Mouse (Mus musculus) neural tube, embryonic 15.5 days (tissue): ENCODE results near the gene Foxo1. TPM values are rescaled to one million over a fixed set of nuclear protein-coding genes. Genes with fewer than 3 reads are reported as not detected.

Source experiments
- ATAC-seq: fragments of 200-750 bp; cut with Nextera tagmentation; 2 replicates; pipeline ENCODE4 v1.8.0; 2017; ENCODE audit warnings: mild to moderate bottlenecking, moderate TSS enrichment, moderate library complexity; ENCODE audit not compliant: low FRiP score
- H3K27ac ChIP-seq: fragments of 300-500 bp; sonication (generic); replicated peaks from 2 replicates; pipeline ENCODE4 v1.5.1; 2015; ENCODE audit warnings: mild to moderate bottlenecking, inconsistent platforms
- H3K27me3 ChIP-seq: fragments of 300-500 bp; sonication (generic); replicated peaks from 2 replicates; pipeline ENCODE4 v1.6.1; 2015; ENCODE audit warnings: inconsistent platforms
- H3K36me3 ChIP-seq: fragments of 300-500 bp; sonication (generic); 2 replicates; pipeline ENCODE4 v1.6.1; 2015; ENCODE audit warnings: inconsistent platforms
- H3K4me1 ChIP-seq: fragments of 300-500 bp; sonication (generic); 2 replicates; pipeline ENCODE4 v1.6.1; 2015; ENCODE audit warnings: inconsistent platforms
- H3K4me2 ChIP-seq: fragments of 300-500 bp; sonication (generic); 2 replicates; pipeline ENCODE4 v1.6.1; 2015; ENCODE audit warnings: inconsistent platforms, mild to moderate bottlenecking, moderate library complexity
- H3K4me3 ChIP-seq: fragments of 300-500 bp; sonication (generic); replicated peaks from 2 replicates; pipeline ENCODE4 v1.5.1; 2015; ENCODE audit warnings: mild to moderate bottlenecking, inconsistent platforms
- H3K9ac ChIP-seq: fragments of 300-500 bp; sonication (generic); replicated peaks from 2 replicates; pipeline ENCODE4 v1.6.1; 2015; ENCODE audit warnings: mild to moderate bottlenecking, inconsistent platforms
- H3K9me3 ChIP-seq: fragments of 300-500 bp; sonication (generic); replicated peaks from 2 replicates; pipeline ENCODE4 v1.6.1; 2016; ENCODE audit warnings: inconsistent platforms
- WGBS: fragments of 180-500 bp; shearing (Covaris S2); methylation state at CpG from one replicate; pipeline ENCODE4 v1.1.7; 2015; ENCODE audit warnings: mixed read lengths; 5-methylcytosine and 5-hydroxymethylcytosine counted together
- polyA plus RNA-seq: library from polyadenylated mRNA; unstranded; fragments of >200 nt; fragmentation: Nextera tagmentation; extraction: Ambion mirVana; gene quantifications from 2 replicates; pipeline ENCODE4 v1.2.1, GENCODE M21; 2015

Foxo1 gene
- 2.7 and 3.5 TPM in 2 replicates for polyA plus RNA-seq

DNA sequence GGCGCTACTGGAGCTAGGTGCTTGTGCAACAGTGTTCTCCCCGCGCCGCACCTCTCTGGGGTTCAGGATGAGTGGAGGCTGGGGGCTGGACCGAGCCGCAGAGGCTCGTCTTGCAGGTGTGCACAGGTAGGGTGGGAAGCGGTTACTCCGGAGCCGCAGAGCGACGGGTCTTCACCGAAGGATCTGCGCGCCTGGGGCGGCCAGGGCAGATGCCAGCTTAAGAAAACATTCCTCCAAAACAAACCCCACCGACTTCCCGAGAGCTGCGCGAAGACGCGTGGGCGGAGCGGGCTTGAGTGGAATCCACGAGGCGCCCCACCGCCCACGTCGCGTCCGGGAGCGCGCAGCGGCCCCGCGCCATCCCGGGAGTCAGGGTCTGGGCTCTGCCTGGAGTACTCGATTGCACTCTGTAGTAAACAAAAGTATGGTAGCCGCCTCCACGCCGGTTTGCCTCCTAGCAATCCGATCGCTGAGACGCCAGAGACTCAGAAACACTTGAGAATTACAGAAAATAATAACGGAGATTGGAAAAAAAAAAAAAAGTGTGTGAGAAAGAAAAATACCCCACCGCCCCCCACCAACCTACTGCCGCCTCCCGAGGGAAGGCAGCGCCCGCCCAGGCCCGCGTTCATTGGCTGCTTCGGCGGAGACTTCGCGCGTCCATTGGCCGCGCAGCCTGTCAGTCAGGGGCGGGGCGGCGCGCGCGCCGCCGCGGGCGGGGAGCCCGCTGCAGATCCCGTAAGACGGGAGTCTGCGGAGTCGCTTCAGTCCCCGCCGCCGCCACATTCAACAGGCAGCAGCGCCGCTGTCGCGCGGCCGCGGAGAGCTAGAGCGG, at the start of gene Foxo1:
TSS of gene Foxo1 (plus strand) at position 685 of the 835 bp plus-strand sequence.
- H3K4me2 ChIP-seq, result peak within 1 kb of the TSS; percentile 96
- H3K4me1 ChIP-seq, result peaks cover 33% of the 10 kb centered on the region
- H3K36me3 ChIP-seq, result no peaks in the 10 kb centered on the region
- under 1% methylated on average over 82 of the region's 85 CpGs for WGBS
- no peaks in the 10 kb centered on the region for H3K9me3 ChIP-seq
- peak; percentile 97 for ATAC-seq
- peak within 1 kb of the TSS; percentile 48 for H3K9ac ChIP-seq
- H3K27ac ChIP-seq, result peak within 1 kb of the TSS; percentile 74
- peaks cover 61% of the 10 kb centered on the region for H3K27me3 ChIP-seq
- peak within 1 kb of the TSS; percentile 60 for H3K4me3 ChIP-seq

DNA sequence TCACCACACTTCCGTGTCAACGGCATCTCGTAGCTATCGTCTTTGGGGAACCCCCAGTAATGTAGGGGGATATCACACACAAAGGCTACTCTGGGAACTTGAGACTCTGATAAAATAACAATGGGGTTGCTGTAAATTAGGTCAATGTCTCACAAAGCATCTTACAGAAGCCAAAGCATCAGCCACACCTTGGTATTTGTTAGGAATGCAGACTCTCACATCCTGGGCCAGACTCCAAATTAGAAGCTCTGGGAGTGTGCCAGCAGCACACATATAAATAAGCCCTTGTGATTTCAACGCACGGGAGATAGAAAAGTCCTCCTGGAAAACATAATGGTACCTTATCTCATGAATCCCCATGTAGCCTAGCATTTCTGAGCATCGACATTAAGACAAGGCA, 49.3 kb upstream of the Foxo1 start:
- Histone ChIP-seq H3K9ac (no peak overlapping the region), H3K4me2 (no peak overlapping the region), H3K4me1 (no peaks in the 10 kb centered on the region), H3K27me3 (no peaks in the 10 kb centered on the region), H3K27ac (no peak overlapping the region), H3K4me3 (no peak overlapping the region), H3K36me3 (no peaks in the 10 kb centered on the region), H3K9me3 (no peaks in the 10 kb centered on the region)
- no peak for ATAC-seq
- WGBS, result 63% methylated on average over 7 of the region's 7 CpGs

GRCm38 (mm10) chr3:52221082-52221481, 47.1 kb upstream of the Foxo1 start:
- H3K4me2 ChIP-seq, result no peak overlapping the region
- H3K27ac ChIP-seq, result no peak overlapping the region
- H3K4me3 ChIP-seq, result no peak overlapping the region
- no peaks in the 10 kb centered on the region for H3K36me3 ChIP-seq
- no peaks in the 10 kb centered on the region for H3K27me3 ChIP-seq
- no peaks in the 10 kb centered on the region for H3K9me3 ChIP-seq
- ATAC-seq, result no peak
- no peak overlapping the region for H3K9ac ChIP-seq
- 76% methylated on average over 3 of the region's 3 CpGs for WGBS
- H3K4me1 ChIP-seq, result no peaks in the 10 kb centered on the region

GRCm38 (mm10) chr3:52221931-52222330, 46.2 kb upstream of the Foxo1 start:
- Histone ChIP-seq H3K27me3 (no peaks in the 10 kb centered on the region), H3K27ac (no peak overlapping the region), H3K36me3 (no peaks in the 10 kb centered on the region), H3K4me3 (no peak overlapping the region), H3K9ac (no peak overlapping the region), H3K9me3 (no peaks in the 10 kb centered on the region), H3K4me1 (no peaks in the 10 kb centered on the region), H3K4me2 (no peak overlapping the region)
- WGBS, result 76% methylated on average over 5 of the region's 5 CpGs
- ATAC-seq, result no peak

DNA sequence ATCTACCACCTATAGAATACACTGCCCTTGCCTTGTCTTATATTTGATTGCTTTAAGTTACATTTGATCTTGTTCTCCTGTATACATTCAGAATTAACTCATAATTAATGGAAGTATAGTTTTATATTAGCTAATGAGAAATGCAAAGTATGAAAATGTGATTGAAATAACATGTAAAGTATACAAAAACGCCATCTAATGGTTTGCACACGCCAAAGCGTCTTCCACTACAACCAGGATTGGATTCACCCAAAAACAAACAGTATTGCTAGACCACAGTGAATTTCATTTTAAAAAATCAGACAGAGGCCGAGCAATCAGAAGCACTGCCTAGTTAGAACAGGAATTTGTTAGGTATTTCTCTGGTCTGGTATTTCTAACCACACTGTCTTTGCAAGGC, 31.6 kb upstream of the Foxo1 start:
- Histone ChIP-seq H3K4me3 (no peak overlapping the region), H3K9ac (no peak overlapping the region), H3K27me3 (no peaks in the 10 kb centered on the region), H3K4me2 (no peak overlapping the region), H3K27ac (no peak overlapping the region), H3K4me1 (no peaks in the 10 kb centered on the region), H3K36me3 (no peaks in the 10 kb centered on the region), H3K9me3 (no peaks in the 10 kb centered on the region)
- ATAC-seq, result no peak
- 83% methylated on average over 4 of the region's 4 CpGs for WGBS

DNA sequence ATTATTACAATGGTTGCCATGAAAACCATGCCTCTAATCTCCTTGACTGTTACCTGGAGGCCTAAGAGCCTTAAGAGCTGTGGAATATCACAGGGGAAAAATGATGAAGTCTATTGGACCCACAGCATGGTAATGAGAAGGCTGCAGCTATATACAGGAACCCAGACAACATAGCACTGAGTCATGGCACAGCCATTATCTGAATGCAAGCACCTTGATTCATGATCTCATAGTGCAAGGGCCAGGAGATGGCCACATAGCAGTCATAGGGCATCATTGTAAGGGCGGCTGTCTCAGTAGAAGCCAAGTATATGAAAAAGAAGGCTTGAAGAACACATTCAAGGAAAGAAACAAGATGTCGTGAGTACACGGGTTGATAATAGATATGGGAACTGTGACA, 31.0 kb upstream of the Foxo1 start:
- WGBS, result 88% methylated on average over 3 of the region's 3 CpGs

GRCm38 (mm10) chr3:52241062-52241461, 27.1 kb upstream of the Foxo1 start:
- WGBS, result 90% methylated on average over 5 of the region's 5 CpGs
- no peak overlapping the region for H3K4me2 ChIP-seq
- H3K9me3 ChIP-seq, result no peaks in the 10 kb centered on the region
- no peak overlapping the region for H3K27ac ChIP-seq
- H3K9ac ChIP-seq, result no peak overlapping the region
- no peak for ATAC-seq
- no peaks in the 10 kb centered on the region for H3K36me3 ChIP-seq
- H3K27me3 ChIP-seq, result no peaks in the 10 kb centered on the region
- no peak overlapping the region for H3K4me3 ChIP-seq
- no peaks in the 10 kb centered on the region for H3K4me1 ChIP-seq

More for the DNA sequence above, 31.0 kb upstream of the Foxo1 start:
- Histone ChIP-seq H3K27me3 (no peaks in the 10 kb centered on the region), H3K9ac (no peak overlapping the region), H3K4me2 (no peak overlapping the region), H3K27ac (no peak overlapping the region), H3K4me1 (no peaks in the 10 kb centered on the region), H3K9me3 (no peaks in the 10 kb centered on the region), H3K4me3 (no peak overlapping the region), H3K36me3 (no peaks in the 10 kb centered on the region)
- ATAC-seq, result no peak

GRCm38 (mm10) chr3:52242457-52243105, 25.6 kb upstream of the Foxo1 start:
- no peak overlapping the region for H3K9ac ChIP-seq
- no peak overlapping the region for H3K4me2 ChIP-seq
- no peaks in the 10 kb centered on the region for H3K4me1 ChIP-seq
- H3K27ac ChIP-seq, result no peak overlapping the region
- no peaks in the 10 kb centered on the region for H3K36me3 ChIP-seq
- 48% methylated on average over 6 of the region's 6 CpGs for WGBS
- H3K9me3 ChIP-seq, result no peaks in the 10 kb centered on the region
- H3K4me3 ChIP-seq, result no peak overlapping the region
- H3K27me3 ChIP-seq, result no peaks in the 10 kb centered on the region
- peak; percentile 68; the same call in 1 of the 2 replicates for ATAC-seq

- no peak overlapping the region for H3K9ac ChIP-seq
- H3K27ac ChIP-seq, result no peak overlapping the region
- 57% methylated on average over 12 of the region's 12 CpGs for WGBS
- no peaks in the 10 kb centered on the region for H3K36me3 ChIP-seq
- no peaks in the 10 kb centered on the region for H3K9me3 ChIP-seq
- no peaks in the 10 kb centered on the region for H3K27me3 ChIP-seq
- H3K4me1 ChIP-seq, result no peaks in the 10 kb centered on the region
- H3K4me2 ChIP-seq, result no peak overlapping the region
- ATAC-seq, result no peak
- H3K4me3 ChIP-seq, result no peak overlapping the region
Measured at GRCm38 (mm10) chr3:52243271-52244021, 24.7 kb upstream of the Foxo1 start.

DNA sequence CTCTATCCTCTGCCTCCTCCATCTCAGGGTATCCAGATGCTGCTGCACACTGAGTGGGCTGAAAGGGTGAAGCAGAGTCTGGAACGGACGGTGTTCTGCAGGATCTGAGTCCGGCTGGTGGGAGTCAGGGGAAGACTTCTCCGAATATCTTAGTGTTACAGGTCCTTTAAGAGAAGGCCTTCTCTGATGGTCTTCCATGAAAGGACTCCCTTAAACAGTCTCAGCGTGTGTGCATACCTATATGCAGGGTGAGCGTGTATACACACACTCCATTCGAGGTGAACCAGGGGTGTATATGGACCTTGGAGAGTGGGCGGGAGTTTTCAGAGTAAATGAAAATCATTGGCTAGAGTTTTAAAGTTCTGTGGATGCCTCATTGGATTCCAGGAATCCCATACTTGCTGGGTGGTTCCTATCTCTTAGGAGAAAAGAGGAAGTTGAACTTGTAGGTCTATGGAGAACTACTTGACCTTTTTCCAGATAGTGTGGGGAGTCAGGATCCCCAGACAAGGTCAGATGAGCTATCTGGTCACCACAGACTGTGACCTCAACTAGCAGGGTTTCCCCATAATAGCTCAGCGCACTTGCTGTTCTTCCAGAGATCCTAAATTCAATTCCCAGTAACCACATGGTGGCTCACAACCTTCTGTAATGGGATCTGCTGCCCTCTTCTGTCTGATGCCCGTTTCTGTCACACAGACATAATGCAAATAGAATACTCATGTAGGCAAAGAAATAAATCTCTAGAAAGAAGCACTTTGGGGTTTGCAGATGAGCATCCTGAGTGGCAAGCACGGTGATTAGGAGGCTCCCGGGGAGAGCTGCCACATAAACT, 21.9 kb upstream of the Foxo1 start:
- no peaks in the 10 kb centered on the region for H3K36me3 ChIP-seq
- 0 out of 2 replicates have a peak, but pooled peaks have one; percentile 7 for ATAC-seq
- no peaks in the 10 kb centered on the region for H3K4me1 ChIP-seq
- H3K27ac ChIP-seq, result no peak overlapping the region
- WGBS, result 79% methylated on average over 12 of the region's 12 CpGs
- no peaks in the 10 kb centered on the region for H3K27me3 ChIP-seq
- no peak overlapping the region for H3K9ac ChIP-seq
- H3K4me2 ChIP-seq, result no peak overlapping the region
- no peaks in the 10 kb centered on the region for H3K9me3 ChIP-seq
- no peak overlapping the region for H3K4me3 ChIP-seq

GRCm38 (mm10) chr3:52251184-52251583, 17.0 kb upstream of the Foxo1 start:
- Histone ChIP-seq H3K4me1 (no peaks in the 10 kb centered on the region), H3K36me3 (no peaks in the 10 kb centered on the region), H3K4me3 (no peak overlapping the region), H3K9ac (no peak overlapping the region), H3K27me3 (peaks cover 2% of the 10 kb centered on the region; the same call in 1 of the 2 replicates), H3K9me3 (no peaks in the 10 kb centered on the region), H3K4me2 (no peak overlapping the region), H3K27ac (no peak overlapping the region)
- ATAC-seq, result no peak
- WGBS, result 50% methylated on average over 1 of the region's 1 CpGs
